10 mouse cellular contexts compared by ENCODE assay signal in genomic region chr11:115510507-115510888, GRCm38 (mm10). TPM values are rescaled to one million over a fixed set of nuclear protein-coding genes. Genes with fewer than 3 reads are reported as not detected.
DNase-seq lines count a peak whose midpoint lies in the region; ATAC-seq lines count a peak whose summit lies in the region.
"Had no signal": no experiment of that assay in that cellular context is flagged by ENCODE, and none has a peak within 500 bp of the region (broad histone marks: within the 10 kb centered on the region; RNA-seq: fewer than 3 reads in every experiment).

No protein-coding gene starts in this region.

- no peak for DNase-seq in lung, postnatal 14 days
- DNase-seq in cerebellum, postnatal 10 days: no peak
- no peak for DNase-seq in kidney, postnatal 25 days
- DNase-seq: cerebellum, postnatal 36 days had no signal

- peaks cover 44% of the 10 kb centered on the region for H3K4me1 ChIP-seq in lung, embryonic 15.5 days
- peaks cover 59% of the 10 kb centered on the region for H3K4me1 ChIP-seq in forebrain, embryonic 13.5 days
- H3K4me1 ChIP-seq in limb, embryonic 12.5 days (replicated peaks): peaks cover 47% of the 10 kb centered on the region
- H3K4me1 ChIP-seq in neural tube, embryonic 14.5 days (ENCODE audit: control insufficient read depth, insufficient read depth, low read length): peaks cover 37% of the 10 kb centered on the region

- WGBS in lung, embryonic 15.5 days: 42% methylated on average over 5 of the region's 5 CpGs
- WGBS in forebrain, embryonic 13.5 days: 41% methylated on average over 5 of the region's 5 CpGs
- 56% methylated on average over 5 of the region's 5 CpGs for WGBS in limb, embryonic 12.5 days
- 57% methylated on average over 5 of the region's 5 CpGs for WGBS in neural tube, embryonic 14.5 days

- 0 out of 2 replicates have a peak overlapping the region, but pooled peaks have one; percentile 8 for H3K9ac ChIP-seq in lung, embryonic 15.5 days
- H3K9ac ChIP-seq in forebrain, embryonic 13.5 days: peak overlapping the region; percentile 100
- H3K9ac ChIP-seq in limb, embryonic 12.5 days (replicated peaks): peak overlapping the region; percentile 92; the same call in 1 of the 2 replicates
- 0 out of 2 replicates have a peak overlapping the region, but pooled peaks have one; percentile 5 for H3K9ac ChIP-seq in neural tube, embryonic 14.5 days (replicated peaks; ENCODE audit: low read depth, low read length)

- H3K36me3 ChIP-seq in lung, embryonic 15.5 days: no peaks in the 10 kb centered on the region
- H3K36me3 ChIP-seq in forebrain, embryonic 13.5 days (ENCODE audit: poor library complexity, severe bottlenecking): peaks cover 7% of the 10 kb centered on the region; the same call in 1 of the 2 replicates
- peaks cover 4% of the 10 kb centered on the region; the same call in 1 of the 2 replicates for H3K36me3 ChIP-seq in limb, embryonic 12.5 days
- no peaks in the 10 kb centered on the region for H3K36me3 ChIP-seq in neural tube, embryonic 14.5 days (ENCODE audit: control insufficient read depth, insufficient read depth, low read length)

- peak overlapping the region; percentile 76 for H3K4me2 ChIP-seq in lung, embryonic 15.5 days
- H3K4me2 ChIP-seq in forebrain, embryonic 13.5 days: peak overlapping the region; percentile 88
- H3K4me2 ChIP-seq in limb, embryonic 12.5 days: peak overlapping the region; percentile 95
- H3K4me2 ChIP-seq in neural tube, embryonic 14.5 days (ENCODE audit: low read depth, low read length): peak overlapping the region; percentile 92

- no peaks in the 10 kb centered on the region for H3K27me3 ChIP-seq in lung, embryonic 15.5 days
- H3K27me3 ChIP-seq in forebrain, embryonic 13.5 days: no peaks in the 10 kb centered on the region
- H3K27me3 ChIP-seq in limb, embryonic 12.5 days: no peaks in the 10 kb centered on the region
- no peaks in the 10 kb centered on the region; the same call in 1 of the 2 replicates for H3K27me3 ChIP-seq in neural tube, embryonic 14.5 days (ENCODE audit: control insufficient read depth, insufficient read depth, low read length)

- no peaks in the 10 kb centered on the region for H3K9me3 ChIP-seq in lung, embryonic 15.5 days
- no peaks in the 10 kb centered on the region for H3K9me3 ChIP-seq in forebrain, embryonic 13.5 days (replicated peaks)
- H3K9me3 ChIP-seq in limb, embryonic 12.5 days: no peaks in the 10 kb centered on the region
- no peaks in the 10 kb centered on the region for H3K9me3 ChIP-seq in neural tube, embryonic 14.5 days (ENCODE audit: control insufficient read depth, low read length)

- H3K27ac ChIP-seq in lung, embryonic 15.5 days: 0 out of 2 replicates have a peak overlapping the region, but pooled peaks have one; percentile 2
- no peak overlapping the region; the same call in 1 of the 2 replicates for H3K27ac ChIP-seq in forebrain, embryonic 13.5 days
- H3K27ac ChIP-seq in limb, embryonic 12.5 days: peak overlapping the region; percentile 66; the same call in 1 of the 2 replicates
- no peak overlapping the region for H3K27ac ChIP-seq in neural tube, embryonic 14.5 days (ENCODE audit: low read depth, low read length)

- H3K4me3 ChIP-seq in lung, embryonic 15.5 days: no peak overlapping the region
- H3K4me3 ChIP-seq in forebrain, embryonic 13.5 days: peak overlapping the region; percentile 93
- peak overlapping the region; percentile 15; the same call in 1 of the 2 replicates for H3K4me3 ChIP-seq in limb, embryonic 12.5 days (replicated peaks)
- peak overlapping the region; percentile 100; the same call in 1 of the 2 replicates for H3K4me3 ChIP-seq in neural tube, embryonic 14.5 days (ENCODE audit: low read depth, low read length)

- ATAC-seq in lung, embryonic 15.5 days (ENCODE audit: borderline replicate concordance, extremely low read depth, low FRiP score, low TSS enrichment): no peak
- ATAC-seq in forebrain, embryonic 13.5 days: no peak
- no peak for ATAC-seq in limb, embryonic 12.5 days (ENCODE audit: insufficient number of reproducible peaks, insufficient read depth, low FRiP score, low TSS enrichment, low read depth)
- no peak for ATAC-seq in neural tube, embryonic 14.5 days (ENCODE audit: low read depth)
- no peak for ATAC-seq in megakaryocyte progenitor cell, adult 5-6 weeks (replicated peaks; ENCODE audit: poor library complexity)
- ATAC-seq: inflammation-experienced regulatory T-cells, adult 6 months had no signal

RNA-seq across cellular contexts. Expression of gene Jpt1, which starts 3.7 kb away (rescaled TPM):
- polyA plus RNA-seq in lung, embryonic 15.5 days (2015; fragmentation: Nextera tagmentation; extraction: Ambion mirVana): 504 and 510 TPM in 2 replicates
- 1,632 and 1,660 TPM in 2 replicates for polyA plus RNA-seq in forebrain, embryonic 13.5 days (2015; fragmentation: Nextera tagmentation; extraction: Ambion mirVana)
- 512 and 557 TPM in 2 replicates for polyA plus RNA-seq in limb, embryonic 12.5 days (2016; fragmentation: Nextera tagmentation; extraction: Ambion mirVana)
- 1,282 and 1,347 TPM in 2 replicates for polyA plus RNA-seq in neural tube, embryonic 14.5 days (2014; fragmentation: Nextera tagmentation; extraction: Ambion mirVana)
- total RNA-seq in megakaryocyte progenitor cell, adult 5-6 weeks (2015): 179 TPM in 2 replicates
- total RNA-seq in megakaryocyte progenitor cell, adult 5-6 weeks (2017): 143 and 157 TPM in 2 replicates

RNA-seq across cellular contexts. Expression of gene Nt5c, which starts 18.8 kb away (rescaled TPM):
- polyA plus RNA-seq in lung, embryonic 15.5 days (2015; fragmentation: Nextera tagmentation; extraction: Ambion mirVana): 81.5 and 83.7 TPM in 2 replicates
- polyA plus RNA-seq in forebrain, embryonic 13.5 days (2015; fragmentation: Nextera tagmentation; extraction: Ambion mirVana): 87.0 and 91.1 TPM in 2 replicates
- 66.2 and 78.2 TPM in 2 replicates for polyA plus RNA-seq in limb, embryonic 12.5 days (2016; fragmentation: Nextera tagmentation; extraction: Ambion mirVana)
- polyA plus RNA-seq in neural tube, embryonic 14.5 days (2014; fragmentation: Nextera tagmentation; extraction: Ambion mirVana): 84.4 and 95.8 TPM in 2 replicates
- 64.1 and 65.0 TPM in 2 replicates for total RNA-seq in megakaryocyte progenitor cell, adult 5-6 weeks (2015)
- total RNA-seq in megakaryocyte progenitor cell, adult 5-6 weeks (2017): 105 and 112 TPM in 2 replicates

RNA-seq across cellular contexts. Expression of gene Sumo2, which starts 25.6 kb away (rescaled TPM):
- 993 and 1,027 TPM in 2 replicates for polyA plus RNA-seq in lung, embryonic 15.5 days (2015; fragmentation: Nextera tagmentation; extraction: Ambion mirVana)
- polyA plus RNA-seq in forebrain, embryonic 13.5 days (2015; fragmentation: Nextera tagmentation; extraction: Ambion mirVana): 1,485 and 1,571 TPM in 2 replicates
- polyA plus RNA-seq in limb, embryonic 12.5 days (2016; fragmentation: Nextera tagmentation; extraction: Ambion mirVana): 1,335 and 1,406 TPM in 2 replicates
- polyA plus RNA-seq in neural tube, embryonic 14.5 days (2014; fragmentation: Nextera tagmentation; extraction: Ambion mirVana): 994 and 1,036 TPM in 2 replicates
- 682 and 726 TPM in 2 replicates for total RNA-seq in megakaryocyte progenitor cell, adult 5-6 weeks (2015)
- total RNA-seq in megakaryocyte progenitor cell, adult 5-6 weeks (2017): 483 and 527 TPM in 2 replicates

RNA-seq across cellular contexts. Expression of gene Armc7, which starts 35.0 kb away (rescaled TPM):
- polyA plus RNA-seq in lung, embryonic 15.5 days (2015; fragmentation: Nextera tagmentation; extraction: Ambion mirVana): 6.6 and 7.1 TPM in 2 replicates
- 11.3 and 13.0 TPM in 2 replicates for polyA plus RNA-seq in forebrain, embryonic 13.5 days (2015; fragmentation: Nextera tagmentation; extraction: Ambion mirVana)
- 7.5 and 9.6 TPM in 2 replicates for polyA plus RNA-seq in limb, embryonic 12.5 days (2016; fragmentation: Nextera tagmentation; extraction: Ambion mirVana)
- 15.5 and 19.4 TPM in 2 replicates for polyA plus RNA-seq in neural tube, embryonic 14.5 days (2014; fragmentation: Nextera tagmentation; extraction: Ambion mirVana)
- total RNA-seq in megakaryocyte progenitor cell, adult 5-6 weeks (2015): 4.6 and 5.5 TPM in 2 replicates
- 5.1 and 9.0 TPM in 2 replicates for total RNA-seq in megakaryocyte progenitor cell, adult 5-6 weeks (2017)

RNA-seq across cellular contexts. Expression of gene Slc16a5, which starts 48.2 kb away (rescaled TPM):
- polyA plus RNA-seq in lung, embryonic 15.5 days (2015; fragmentation: Nextera tagmentation; extraction: Ambion mirVana): 0.55 and 1.9 TPM in 2 replicates
- polyA plus RNA-seq in forebrain, embryonic 13.5 days (2015; fragmentation: Nextera tagmentation; extraction: Ambion mirVana): not detected in 2 replicates
- polyA plus RNA-seq in limb, embryonic 12.5 days (2016; fragmentation: Nextera tagmentation; extraction: Ambion mirVana): 0.15 TPM in 1 of 2 replicates, not detected in the other
- 0.15 TPM in 2 replicates for polyA plus RNA-seq in neural tube, embryonic 14.5 days (2014; fragmentation: Nextera tagmentation; extraction: Ambion mirVana)
- total RNA-seq in megakaryocyte progenitor cell, adult 5-6 weeks (2015): not detected in 2 replicates
- total RNA-seq in megakaryocyte progenitor cell, adult 5-6 weeks (2017): not detected in 2 replicates

Comparison
In these comparisons a context has a peak if more than half of its experiments do, and no peak if none do; other contexts are left out.
1. H3K27ac ChIP-seq: peak in lung, embryonic 15.5 days (single experiment) and limb, embryonic 12.5 days (single experiment); none in forebrain, embryonic 13.5 days (single experiment) and neural tube, embryonic 14.5 days (single experiment).
2. H3K9ac ChIP-seq: peak in every context shown above with its lines; median percentile 100 in forebrain, embryonic 13.5 days; 92 in limb, embryonic 12.5 days; 8 in lung, embryonic 15.5 days; 5 in neural tube, embryonic 14.5 days.
3. Peak in every context shown above with its lines, with median percentiles within 50 percentile points of each other: H3K4me2 ChIP-seq.